Mouse (Mus musculus): ENCODE measurements around the gene Plcb1.

Gene Plcb1

DNA sequence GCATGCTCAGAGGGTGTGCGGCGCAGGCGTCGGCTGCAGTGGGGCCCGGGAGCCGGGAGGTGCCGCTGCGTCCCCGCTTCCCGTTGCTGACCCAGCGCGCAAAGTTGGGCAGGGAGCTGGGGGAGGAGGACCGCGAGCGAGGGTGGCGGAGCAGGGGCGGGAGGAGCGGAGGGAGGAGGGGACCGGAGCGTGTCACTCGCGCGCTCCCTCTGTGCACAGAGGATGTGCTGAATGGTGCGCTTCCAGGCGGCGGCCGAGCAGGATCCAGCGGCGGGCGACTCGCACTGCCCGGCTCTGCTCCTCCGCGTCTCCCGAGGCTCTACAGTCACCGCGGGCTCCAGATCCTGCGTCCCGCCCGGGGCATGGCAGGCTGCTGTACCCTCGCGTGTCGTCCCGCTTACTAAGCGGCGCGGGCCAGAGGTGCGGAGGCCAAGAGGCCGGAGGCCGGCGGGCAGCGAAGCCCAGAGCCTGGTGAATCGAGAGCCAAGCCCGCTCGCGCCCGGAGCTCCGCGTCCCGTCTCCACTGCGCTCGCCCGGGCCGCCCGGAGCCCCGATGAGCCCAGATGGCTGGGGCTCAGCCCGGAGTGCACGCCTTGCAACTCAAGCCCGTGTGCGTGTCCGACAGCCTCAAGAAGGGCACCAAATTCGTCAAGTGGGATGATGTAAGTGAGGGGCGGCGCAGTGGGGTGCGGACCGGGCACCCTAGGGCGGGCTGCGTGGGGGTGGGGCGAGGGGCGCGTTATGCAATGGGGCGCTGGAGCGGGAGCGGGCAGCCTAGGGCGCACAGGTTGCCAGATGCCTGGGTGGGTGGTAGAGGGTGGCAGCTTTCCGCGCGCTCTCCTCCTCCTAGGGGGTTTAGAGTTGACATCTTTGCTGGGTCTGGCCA lies at the start of gene Plcb1:
Gene Plcb1, plus strand, starts transcription at position 98 of the 886 bp plus-strand sequence.
- DNase-seq (ENCODE audit: low spot score) = no peak

DNA sequence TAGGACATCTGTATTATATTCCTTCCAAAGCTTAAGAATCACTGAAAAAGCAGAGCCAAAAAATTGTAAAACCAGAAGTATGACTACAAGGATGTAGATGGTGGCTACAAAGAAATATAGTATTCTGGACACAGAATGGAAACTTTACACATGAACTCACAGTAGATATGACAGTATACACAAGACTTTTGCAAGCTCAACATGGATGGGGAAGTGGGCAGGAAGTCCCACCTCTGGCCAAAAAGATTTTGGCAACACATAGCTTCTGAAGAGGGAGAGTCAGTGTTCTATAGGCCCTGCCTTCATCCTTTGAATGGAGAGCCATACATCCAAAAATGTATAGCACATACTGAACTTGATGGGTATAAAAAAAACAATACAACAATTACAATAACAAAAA lies 30.3 kb upstream of the Plcb1 start:
- DNase-seq (ENCODE audit: low spot score) = no peak

DNA sequence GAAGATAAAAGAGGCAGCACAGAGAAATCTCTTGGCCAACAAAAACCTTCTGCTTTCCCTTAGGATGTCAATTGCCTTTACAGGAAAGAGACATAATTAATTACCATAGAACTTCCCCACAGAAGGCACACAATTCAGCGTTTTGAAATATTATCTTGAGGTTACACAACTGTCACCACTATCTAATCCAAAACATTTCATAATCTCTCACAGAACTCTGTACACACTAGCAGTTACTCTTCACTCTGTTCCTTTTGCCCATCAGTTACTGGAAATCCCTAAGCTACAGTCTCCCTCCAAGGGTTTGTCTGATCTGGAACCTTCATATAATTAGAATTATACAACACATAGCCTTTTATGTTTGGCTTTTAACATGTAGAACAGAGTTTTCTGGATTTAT lies 29.8 kb upstream of the Plcb1 start:
- no peak for DNase-seq (ENCODE audit: low spot score)

DNA sequence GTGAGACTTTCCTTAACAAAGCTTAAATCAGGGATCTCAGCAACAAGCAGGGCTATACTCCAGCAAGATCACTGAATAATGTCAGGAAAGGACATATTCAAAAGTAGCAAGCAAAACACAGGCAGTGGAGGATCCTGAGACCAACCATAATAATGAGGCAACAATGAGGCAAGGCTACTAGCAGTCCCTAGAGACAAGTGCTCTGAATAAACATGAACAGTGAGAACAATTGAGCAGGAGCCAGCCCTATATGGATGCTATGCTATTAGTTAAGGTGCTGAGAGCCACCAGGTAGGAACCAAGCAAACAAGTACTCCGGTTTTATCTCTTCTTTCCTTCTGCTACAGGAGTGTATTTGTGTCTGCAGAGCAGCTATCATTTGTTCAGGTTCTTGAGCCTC lies 24.8 kb upstream of the Plcb1 start:
- no peak for DNase-seq (ENCODE audit: low spot score)

DNA sequence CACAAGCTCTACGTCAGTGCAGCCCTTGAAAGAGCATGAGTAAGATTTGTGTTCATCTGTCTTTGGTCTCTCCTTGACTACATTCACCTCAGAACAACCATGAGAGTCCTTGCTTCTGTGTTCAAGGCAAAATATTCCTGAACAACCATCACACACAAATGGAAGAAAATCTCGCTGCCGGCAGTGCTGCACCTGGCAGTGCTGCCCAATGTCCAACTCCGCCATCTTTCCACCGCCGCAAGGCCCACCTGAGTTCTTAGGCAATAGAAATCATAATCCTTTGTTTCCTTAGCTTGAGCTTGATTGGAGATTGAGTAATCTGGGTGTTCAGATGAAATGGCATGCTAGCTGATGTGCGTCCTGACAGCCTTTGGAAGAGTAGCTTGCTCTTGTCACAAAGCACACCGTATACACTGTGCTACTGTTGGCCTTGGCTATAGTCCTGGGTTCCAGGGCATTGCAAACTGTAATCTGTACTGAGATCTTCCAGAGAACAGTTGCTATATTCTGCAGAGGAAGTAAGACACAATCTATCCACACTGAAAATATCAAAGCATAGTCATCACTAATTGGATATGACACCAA lies 22.4 kb upstream of the Plcb1 start:
- no peak for DNase-seq (ENCODE audit: low spot score)

DNA sequence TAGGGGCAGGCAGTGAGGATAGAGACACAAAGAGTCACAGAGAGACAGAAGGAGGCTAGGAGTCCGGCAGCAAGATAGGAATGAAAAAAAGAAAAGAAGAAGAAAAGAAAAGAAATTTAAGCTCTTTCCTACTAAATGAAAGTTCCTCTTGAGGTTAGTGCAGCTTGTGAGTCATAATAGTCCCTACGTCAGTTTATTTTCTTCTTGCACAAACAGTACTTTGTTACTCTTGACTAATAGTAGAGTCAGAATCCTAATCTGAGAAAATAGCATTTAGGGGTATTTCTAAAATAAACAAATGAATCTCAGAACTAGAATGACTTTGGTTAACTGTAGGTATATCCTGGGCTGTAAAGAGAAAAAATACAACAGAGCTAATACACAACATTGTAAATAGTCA lies 21.4 kb upstream of the Plcb1 start:
- no peak for DNase-seq (ENCODE audit: low spot score)

DNA sequence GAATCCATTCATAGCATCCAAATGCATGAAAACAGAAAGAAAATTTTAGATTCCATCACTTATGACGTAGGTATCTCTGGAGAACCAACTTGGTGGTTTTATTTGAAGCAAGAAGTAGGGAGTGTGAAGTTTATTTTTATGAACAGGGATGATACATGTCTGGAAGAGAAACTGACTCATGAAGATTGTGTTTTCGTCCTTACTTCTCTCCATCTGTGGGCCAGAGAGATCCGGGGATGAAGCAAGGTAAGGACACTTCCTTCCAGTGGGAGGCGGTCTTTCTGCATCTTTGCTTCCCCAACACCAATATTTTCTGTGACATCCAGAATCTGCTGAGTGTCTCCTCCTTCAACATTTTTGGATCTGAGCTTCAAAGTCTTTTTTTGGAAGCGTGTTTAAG lies 6.0 kb upstream of the Plcb1 start:
- no peak for DNase-seq (ENCODE audit: low spot score)

DNA sequence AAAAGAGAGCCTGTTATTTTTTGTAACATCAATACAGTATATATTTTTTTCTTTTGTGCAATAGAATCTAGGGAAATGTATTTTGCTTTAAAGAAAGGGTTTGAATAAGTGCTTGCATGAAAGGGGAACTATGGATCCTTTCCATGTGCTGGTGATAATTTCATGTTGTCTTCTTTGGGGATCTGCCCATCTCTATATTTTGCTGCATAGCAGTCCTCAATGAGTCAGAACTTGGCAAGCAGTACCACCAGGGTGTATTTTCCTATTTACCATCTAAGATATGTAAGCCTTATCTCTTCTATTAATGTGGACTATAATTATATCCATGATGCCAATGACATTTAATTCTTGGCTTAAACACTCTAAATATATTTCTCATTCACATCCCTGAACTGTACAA lies 5.6 kb upstream of the Plcb1 start:
- no peak for DNase-seq (ENCODE audit: low spot score)

DNA sequence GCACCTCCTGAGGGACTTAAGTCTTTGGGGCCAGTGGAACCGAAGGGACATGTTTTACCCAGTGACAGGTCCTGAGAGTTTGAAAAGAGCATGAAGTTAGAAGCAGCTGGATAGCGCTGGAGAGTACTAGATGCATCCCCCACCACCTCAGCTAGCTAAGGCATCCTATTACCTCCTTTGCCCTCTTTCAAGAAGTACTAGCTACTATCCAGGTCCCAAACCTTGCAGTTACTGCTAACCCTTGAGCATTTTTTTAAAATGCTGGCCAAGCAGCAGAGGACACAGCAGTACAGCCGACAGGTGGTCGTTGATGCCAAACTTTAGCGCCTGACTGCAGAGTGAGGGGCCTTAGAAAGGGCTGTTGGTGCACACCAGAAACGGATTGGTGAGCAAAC lies 986 bp downstream of the Plcb1 start:
- DNase-seq (ENCODE audit: low spot score) = no peak

DNA sequence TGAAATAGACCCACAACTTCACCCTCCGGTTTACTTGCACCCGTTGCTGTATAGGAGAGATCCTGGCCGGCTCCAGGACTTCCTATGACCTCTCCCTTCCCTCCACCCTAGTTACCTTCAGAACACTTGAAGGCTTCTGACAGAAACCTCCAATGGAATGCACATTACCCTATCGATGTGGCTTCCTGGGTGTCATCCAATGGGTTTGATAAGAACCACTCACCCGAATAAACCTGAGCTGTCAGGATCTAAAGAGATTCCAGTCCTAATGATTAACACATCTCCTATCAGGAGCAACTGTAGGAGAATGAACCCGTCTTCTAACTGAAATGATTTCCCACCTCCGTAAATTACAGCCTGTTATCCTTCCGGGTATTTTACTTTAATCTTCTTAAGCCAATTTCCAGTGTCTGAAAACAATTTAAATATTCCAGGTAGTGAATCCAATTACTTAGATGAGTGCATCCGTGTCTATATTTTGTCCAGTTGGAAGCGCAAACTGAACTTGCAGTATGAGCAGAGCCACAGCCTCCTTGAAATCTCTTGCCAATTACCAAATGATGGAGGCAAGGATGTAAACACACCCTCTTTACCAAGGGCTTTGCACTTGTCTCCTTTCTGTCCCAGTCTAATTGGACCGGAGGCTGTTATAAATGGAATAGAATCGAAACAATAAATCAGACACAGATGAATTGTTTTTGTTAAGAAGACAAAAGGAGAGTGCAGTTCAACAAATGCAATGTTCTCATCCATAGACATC lies 1.6 kb downstream of the Plcb1 start:
- no peak for DNase-seq (ENCODE audit: low spot score)

DNA sequence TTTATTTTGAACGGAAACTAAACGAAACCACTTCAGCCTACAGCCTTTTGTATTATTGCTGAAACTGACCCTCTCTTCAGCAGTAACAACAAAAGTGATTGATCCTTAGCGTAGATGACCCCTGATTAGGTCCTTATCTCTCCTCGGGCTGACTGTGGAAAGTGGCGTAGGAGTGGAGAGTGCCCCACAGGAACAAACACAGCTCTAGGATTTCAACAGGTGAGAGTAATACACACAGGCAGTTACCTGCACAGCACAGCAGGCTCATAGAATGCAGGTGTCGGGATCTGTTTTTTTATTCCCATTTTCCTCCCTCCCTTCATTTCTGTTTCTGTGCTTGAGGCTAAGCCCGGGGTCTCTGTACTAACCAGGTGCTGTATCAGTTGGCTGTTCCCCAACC lies 7.1 kb downstream of the Plcb1 start:
- no peak for DNase-seq (ENCODE audit: low spot score)

DNA sequence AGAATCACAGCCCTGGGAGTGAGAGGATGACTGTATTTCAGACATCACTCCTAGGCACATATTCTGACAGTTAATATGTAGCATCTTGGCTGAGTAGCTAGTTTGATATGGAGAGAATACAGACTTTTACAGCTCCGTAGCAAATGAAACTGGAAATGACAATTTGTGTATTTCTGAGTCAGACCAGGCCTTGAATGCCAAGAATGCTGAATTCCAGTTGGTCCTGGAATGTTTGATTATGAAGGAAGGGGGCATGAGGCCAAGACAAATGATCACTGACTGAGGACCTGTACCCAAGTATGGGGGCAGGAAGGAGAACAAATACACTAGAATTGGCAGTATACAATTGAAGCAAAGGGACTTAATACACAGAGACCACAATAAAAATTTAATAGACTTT lies 14.4 kb downstream of the Plcb1 start:
- DNase-seq (ENCODE audit: low spot score) = no peak

DNA sequence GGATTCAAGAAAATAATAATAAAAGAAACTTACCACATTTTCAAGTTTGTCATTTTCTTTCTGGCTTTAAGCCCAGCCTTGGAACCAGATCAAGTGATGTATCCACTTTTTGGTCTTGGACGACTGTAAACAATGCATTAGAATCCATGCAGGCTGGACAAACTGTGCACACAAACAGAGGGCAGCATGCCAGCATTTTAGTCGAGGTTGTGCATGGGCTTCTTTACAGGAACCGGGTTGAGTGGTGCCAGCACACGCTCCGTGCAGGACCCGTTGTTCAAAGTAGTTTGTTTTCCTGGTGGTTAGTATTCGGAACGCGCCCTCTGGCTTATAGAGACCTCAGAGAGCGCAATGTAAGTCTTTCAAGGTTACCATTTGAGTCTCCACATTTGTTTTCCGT lies 30.5 kb downstream of the Plcb1 start:
- no peak for DNase-seq (ENCODE audit: low spot score)

DNA sequence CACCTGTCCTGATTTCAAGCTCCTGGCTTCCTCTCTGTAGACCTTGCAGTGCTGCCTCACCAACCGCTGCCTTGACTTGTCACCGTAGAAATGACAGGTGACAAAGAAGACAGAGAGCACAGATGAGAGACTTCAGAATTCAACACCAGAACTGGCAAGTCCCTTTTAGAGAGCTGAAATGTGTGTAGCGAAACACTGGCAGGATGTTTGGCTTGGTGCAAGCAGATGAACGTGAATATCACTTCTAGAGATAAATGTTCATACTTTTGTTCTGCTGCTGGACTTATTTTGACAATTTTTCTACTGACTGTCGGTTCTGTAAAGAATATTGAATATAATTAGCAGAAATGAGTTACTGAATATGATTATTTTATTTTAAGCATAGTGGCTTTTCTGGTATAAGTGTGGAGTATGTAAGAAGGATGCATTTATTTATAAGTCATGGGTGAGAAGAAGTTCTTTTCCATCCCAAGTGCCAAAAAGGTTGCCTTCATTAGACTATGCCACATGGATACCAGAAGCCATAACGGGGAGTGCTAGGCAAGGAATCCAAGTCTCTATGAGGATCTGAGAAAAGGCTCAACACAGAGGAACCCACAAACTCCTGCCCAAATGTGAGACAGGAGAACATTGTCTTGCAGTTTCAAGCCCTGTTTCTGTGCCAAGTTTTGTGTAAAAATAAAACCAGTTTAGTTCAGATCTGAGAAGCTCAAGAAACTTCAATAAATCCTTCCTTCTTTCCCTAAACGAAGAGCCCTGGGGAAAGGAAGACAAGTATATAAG lies 31.4 kb downstream of the Plcb1 start:
- no peak for DNase-seq (ENCODE audit: low spot score)

DNA sequence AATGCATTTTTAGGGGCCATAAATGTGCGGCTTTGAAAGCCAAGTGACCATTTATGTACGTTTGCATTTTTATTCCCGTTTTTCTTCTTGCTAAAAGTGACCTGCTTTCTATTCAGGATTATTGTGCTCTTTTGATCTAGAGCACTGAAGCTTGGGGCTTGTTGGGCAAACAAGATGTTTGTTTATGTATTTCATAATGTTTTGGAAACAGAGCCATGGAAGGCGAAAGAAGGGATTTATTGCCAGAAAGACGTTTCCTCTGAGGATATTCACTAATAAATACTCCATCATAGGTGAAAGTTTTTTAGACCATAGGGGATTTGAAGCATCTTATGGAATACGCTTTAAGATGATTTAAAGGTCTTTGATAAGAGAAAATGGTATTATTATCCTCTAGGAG lies 35.3 kb downstream of the Plcb1 start:
- no peak for DNase-seq (ENCODE audit: low spot score)

DNA sequence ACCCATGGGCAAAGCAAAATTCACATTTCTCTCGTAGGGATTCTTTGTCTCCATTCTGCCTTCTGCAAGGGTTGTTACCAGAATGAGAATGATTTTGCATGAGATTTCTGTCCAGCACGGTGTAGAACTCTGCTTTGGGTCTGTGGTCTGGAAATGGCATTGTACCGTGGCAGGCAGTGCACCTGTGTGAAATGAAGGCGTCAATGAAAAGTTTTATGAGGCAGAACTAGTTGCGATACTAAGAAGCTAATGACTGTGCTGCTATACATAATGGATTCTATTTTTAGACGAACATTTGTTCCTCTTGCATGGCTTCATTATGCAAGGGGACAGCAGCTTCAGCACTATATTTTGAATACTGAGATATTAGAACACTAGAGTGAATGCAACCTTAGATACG lies 39.8 kb downstream of the Plcb1 start:
- DNase-seq (ENCODE audit: low spot score) = no peak

DNA sequence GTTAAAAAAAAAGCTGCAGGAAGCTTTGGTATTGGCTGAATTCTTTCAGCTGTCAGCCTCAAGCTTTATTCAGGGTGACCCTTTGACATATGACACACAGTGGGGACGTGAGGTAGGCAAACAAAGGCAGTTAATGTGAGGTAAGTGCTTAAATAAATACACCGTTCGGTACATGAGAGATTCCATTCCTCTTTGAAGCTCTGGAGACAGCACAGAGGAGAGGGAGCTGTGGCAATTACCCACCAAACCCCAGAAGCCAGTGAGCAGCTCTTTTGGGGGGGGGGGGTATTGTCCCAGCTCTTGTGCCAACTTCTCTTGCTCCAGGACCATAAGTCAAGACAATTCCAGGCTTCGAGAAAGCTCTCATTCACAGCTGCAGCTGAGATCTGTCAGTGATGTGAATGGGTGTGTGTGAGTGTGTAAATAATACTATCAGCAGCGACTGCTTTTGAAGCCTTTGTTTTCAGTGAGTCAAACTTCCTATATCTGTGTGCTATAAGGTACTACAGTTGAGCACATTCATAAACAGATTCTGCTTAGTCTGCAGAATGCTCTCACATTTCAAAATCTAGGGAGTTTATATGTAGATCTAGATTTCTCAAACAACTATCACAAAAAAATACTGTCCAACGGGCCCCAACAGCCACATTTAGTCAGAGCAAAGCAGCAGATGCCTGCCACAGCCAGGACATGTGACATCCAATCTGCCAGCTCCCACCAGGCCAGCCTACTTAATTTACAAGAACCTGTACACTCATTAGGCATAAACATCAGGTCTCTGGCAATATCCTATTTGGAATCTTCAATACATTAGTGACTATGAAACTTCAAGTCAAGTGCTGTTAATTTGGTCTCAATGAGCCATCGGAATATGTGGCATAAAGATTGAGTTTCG lies 40.5 kb downstream of the Plcb1 start:
- DNase-seq (ENCODE audit: low spot score) = no peak

DNA sequence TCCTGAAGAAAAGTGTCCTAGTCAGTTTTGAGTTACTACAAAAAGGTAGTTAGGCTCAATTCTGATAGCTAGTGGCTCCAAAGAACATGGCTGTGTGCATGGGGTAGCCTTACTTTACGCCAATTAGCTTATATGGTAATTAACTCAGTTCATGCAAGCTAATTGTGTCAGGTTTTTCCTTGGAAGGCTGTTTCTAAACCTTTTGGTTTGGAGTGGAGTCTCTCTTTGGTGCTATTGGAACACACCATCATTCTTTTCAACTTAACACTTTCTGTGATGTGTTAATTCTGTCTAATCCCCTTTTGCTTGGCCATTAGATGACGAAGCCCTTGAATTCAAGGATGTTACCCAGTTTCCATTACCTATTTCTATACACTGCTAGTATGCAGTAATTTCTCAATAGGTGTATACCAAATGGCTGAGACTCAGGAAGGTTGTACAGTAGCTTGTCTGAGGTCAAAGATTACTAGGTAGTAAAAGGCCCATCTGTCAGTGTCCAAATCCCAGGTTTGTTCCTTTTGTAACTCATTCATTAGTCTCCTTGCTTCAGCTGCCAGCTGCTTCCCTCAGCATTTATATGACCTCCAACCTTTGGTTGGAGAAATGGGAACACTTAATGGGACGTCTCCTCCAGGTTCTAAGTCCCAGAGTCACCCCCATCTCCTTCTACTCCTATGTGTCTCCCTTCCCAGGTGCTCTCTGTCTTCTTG lies 42.1 kb downstream of the Plcb1 start:
- DNase-seq (ENCODE audit: low spot score) = no peak

DNA sequence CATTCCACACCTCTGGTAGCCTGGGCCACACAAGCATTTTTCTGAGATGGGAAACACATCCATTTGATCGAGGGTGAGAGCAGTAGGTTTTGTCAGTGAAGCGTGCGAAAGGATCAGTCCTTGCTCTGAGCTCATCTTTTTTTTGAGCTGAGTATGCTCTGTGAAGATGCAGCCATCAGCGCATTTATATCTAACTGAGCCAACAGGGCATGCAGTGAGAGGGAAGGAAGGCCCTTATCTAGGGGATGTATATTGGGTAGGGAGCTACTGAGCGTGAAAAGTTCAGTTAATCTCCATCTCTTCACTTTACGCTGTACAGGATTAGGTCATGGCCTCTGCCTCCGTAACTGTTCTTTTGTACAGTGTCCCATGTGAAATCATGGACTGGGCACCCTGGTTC lies 46.0 kb downstream of the Plcb1 start:
- DNase-seq (ENCODE audit: low spot score) = no peak

DNA sequence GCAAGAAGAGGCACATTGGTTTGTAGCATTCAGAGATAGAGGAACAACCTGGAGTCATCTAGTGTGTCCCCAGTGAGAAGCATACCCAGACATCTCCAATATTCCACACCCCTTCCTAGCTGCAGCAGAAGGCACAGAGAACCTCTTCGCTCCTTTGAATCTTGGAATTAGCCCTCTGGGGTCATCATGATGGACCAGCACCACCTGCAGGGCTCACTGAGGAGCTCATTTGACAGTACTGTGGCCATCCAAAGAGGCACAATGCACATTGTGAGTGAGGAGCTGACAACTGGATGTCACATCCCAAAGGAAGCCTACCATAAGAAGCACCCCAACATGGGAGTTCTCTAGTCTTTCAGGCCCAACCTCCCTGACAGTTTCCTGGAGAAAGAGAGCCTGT lies 50.2 kb downstream of the Plcb1 start:
- DNase-seq (ENCODE audit: low spot score) = no peak

DNA sequence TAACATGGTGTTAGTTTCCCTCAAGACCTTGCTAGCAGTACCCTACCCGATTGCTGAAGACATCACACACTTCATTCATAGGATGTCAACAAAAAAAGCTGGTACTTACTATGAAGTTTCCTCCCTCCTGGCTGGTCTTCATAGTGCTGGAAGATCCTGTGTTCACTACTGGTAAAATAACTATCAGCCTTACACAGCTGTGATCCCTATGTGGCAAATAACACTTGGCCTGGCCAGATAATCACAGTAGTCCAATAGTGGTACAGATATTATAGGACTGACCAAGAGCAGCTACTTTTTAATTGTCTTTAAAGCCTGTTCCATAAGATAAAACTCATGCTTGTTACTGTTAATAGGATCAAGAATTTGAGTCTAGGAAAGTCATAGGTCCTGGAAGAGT lies 52.3 kb downstream of the Plcb1 start:
- DNase-seq (ENCODE audit: low spot score) = no peak

Data from MN1 (cell line).